Mouse (Mus musculus) midbrain, postnatal 0 days (tissue): ENCODE measurements around the gene Ptprd. TPM values are rescaled to one million over a fixed set of nuclear protein-coding genes. Genes with fewer than 3 reads are reported as not detected.

ENCODE experiments used
- ATAC-seq: fragments of 200-750 bp; cut with Nextera tagmentation; 2 replicates; pipeline ENCODE4 v1.8.0; 2017; ENCODE audit warnings: moderate number of reproducible peaks, mild to moderate bottlenecking, moderate TSS enrichment, moderate library complexity; ENCODE audit not compliant: low FRiP score
- DNase-seq: peaks from one replicate; pipeline ENCODE4 v3.0.0-alpha.2; 2015; ENCODE audit warnings: low spot score
- H3K27ac ChIP-seq: fragments of 300-500 bp; sonication (generic); 2 replicates; pipeline ENCODE4 v1.5.1; 2014; ENCODE audit warnings: low read depth, mild to moderate bottlenecking, low read length, mixed read lengths
- H3K27me3 ChIP-seq: fragments of 300-500 bp; sonication (generic); 2 replicates; pipeline ENCODE4 v1.6.1; 2014; ENCODE audit warnings: low read length, control low read depth, mixed read lengths; ENCODE audit not compliant: insufficient read depth
- H3K36me3 ChIP-seq: fragments of 300-500 bp; sonication (generic); 2 replicates; pipeline ENCODE4 v1.6.1; 2014; ENCODE audit warnings: low read length, control low read depth, mixed read lengths; ENCODE audit not compliant: insufficient read depth
- H3K4me1 ChIP-seq: fragments of 300-500 bp; sonication (generic); 2 replicates; pipeline ENCODE4 v1.6.1; 2014; ENCODE audit warnings: mild to moderate bottlenecking, control low read depth, antibody characterized with exemption, low read length, mixed read lengths; ENCODE audit not compliant: insufficient read depth
- H3K4me2 ChIP-seq: fragments of 300-500 bp; sonication (generic); 2 replicates; pipeline ENCODE4 v1.6.1; 2014; ENCODE audit warnings: low read depth, mild to moderate bottlenecking, low read length, mixed read lengths; ENCODE audit not compliant: poor library complexity, severe bottlenecking
- H3K4me3 ChIP-seq: fragments of 300-500 bp; sonication (generic); 2 replicates; pipeline ENCODE4 v1.5.1; 2014; ENCODE audit warnings: low read depth, mild to moderate bottlenecking, low read length, moderate library complexity
- H3K9ac ChIP-seq: fragments of 300-500 bp; sonication (generic); replicated peaks from 2 replicates; pipeline ENCODE4 v1.6.1; 2014; ENCODE audit warnings: mild to moderate bottlenecking, low read length, moderate library complexity, mixed read lengths; ENCODE audit not compliant: poor library complexity, severe bottlenecking
- H3K9me3 ChIP-seq: fragments of 300-500 bp; sonication (generic); 2 replicates; pipeline ENCODE4 v1.6.1; 2016; ENCODE audit warnings: low read length, control low read depth
- CTCF ChIP-seq: IDR thresholded peaks from 2 replicates; pipeline ENCODE4 v1.5.1; 2016; ENCODE audit warnings: antibody characterized with exemption, mild to moderate bottlenecking
- WGBS: fragments of 180-500 bp; shearing (Covaris S2); extraction: QIAGEN DNeasy Blood & Tissue Kit; methylation state at CpG from one replicate; pipeline ENCODE4 v1.1.7; 2014; 5-methylcytosine and 5-hydroxymethylcytosine counted together
- polyA plus RNA-seq: library from polyadenylated mRNA; unstranded; fragments of >200 nt; fragmentation: Nextera tagmentation; extraction: Ambion mirVana; gene quantifications from 2 replicates; pipeline ENCODE4 v1.2.1, GENCODE M21; 2015
- total RNA-seq: library from RNA; depleted of rRNA; stranded (reverse); fragments of >200 nt; gene quantifications from 2 replicates; pipeline ENCODE4 v1.2.3, GENCODE M21; 2014

Gene Ptprd
- total and polyA plus RNA-seq, 2 experiments from 2014 or later, result 66.1 to 102 TPM

GRCm38 (mm10) chr4:75993092-75993491 is 2218.7 kb downstream of the Ptprd start:
- Histone ChIP-seq H3K4me1 (no peaks in the 10 kb centered on the region), H3K4me3 (no peak overlapping the region), H3K4me2 (no peak overlapping the region), H3K27me3 (no peaks in the 10 kb centered on the region), H3K27ac (no peak overlapping the region), H3K36me3 (no peaks in the 10 kb centered on the region), H3K9ac (no peak overlapping the region), H3K9me3 (no peaks in the 10 kb centered on the region)
- ATAC-seq (no peak), DNase-seq (no peak)
- TF ChIP-seq CTCF, result no peak
- 93% methylated on average over 7 of the region's 7 CpGs for WGBS

- TF ChIP-seq CTCF, result no peak
- Histone ChIP-seq H3K4me1 (no peaks in the 10 kb centered on the region), H3K4me3 (no peak overlapping the region), H3K36me3 (no peaks in the 10 kb centered on the region), H3K4me2 (no peak overlapping the region), H3K9ac (no peak overlapping the region), H3K27me3 (no peaks in the 10 kb centered on the region), H3K27ac (no peak overlapping the region), H3K9me3 (no peaks in the 10 kb centered on the region)
- no peak for ATAC-seq
- peak; percentile 10 for DNase-seq
- 82% methylated on average over 6 of the region's 6 CpGs for WGBS
Observed at GRCm38 (mm10) chr4:75991621-75992245, 2220.0 kb downstream of the Ptprd start.

GRCm38 (mm10) chr4:75974728-75975127 is 2237.0 kb downstream of the Ptprd start:
- TF ChIP-seq CTCF, result no peak
- Histone ChIP-seq H3K4me2 (no peak overlapping the region), H3K27me3 (no peaks in the 10 kb centered on the region), H3K27ac (no peak overlapping the region), H3K36me3 (no peaks in the 10 kb centered on the region), H3K9me3 (no peaks in the 10 kb centered on the region), H3K9ac (no peak overlapping the region), H3K4me1 (no peaks in the 10 kb centered on the region), H3K4me3 (no peak overlapping the region)
- WGBS, result 88% methylated on average over 3 of the region's 3 CpGs
- ATAC-seq, result no peak
- DNase-seq, result no peak

GRCm38 (mm10) chr4:75973322-75973721 is 2238.4 kb downstream of the Ptprd start:
- Histone ChIP-seq H3K4me1 (no peaks in the 10 kb centered on the region), H3K36me3 (no peaks in the 10 kb centered on the region), H3K27me3 (no peaks in the 10 kb centered on the region), H3K4me3 (no peak overlapping the region), H3K9me3 (no peaks in the 10 kb centered on the region), H3K4me2 (no peak overlapping the region), H3K9ac (no peak overlapping the region), H3K27ac (no peak overlapping the region)
- ATAC-seq (no peak), DNase-seq (peak; percentile 46)
- TF ChIP-seq CTCF, result no peak
- 61% methylated on average over 1 of the region's 1 CpGs for WGBS

GRCm38 (mm10) chr4:75969961-75970360 is 2241.8 kb downstream of the Ptprd start:
- Histone ChIP-seq H3K27me3 (no peaks in the 10 kb centered on the region), H3K27ac (no peak overlapping the region), H3K4me3 (no peak overlapping the region), H3K4me2 (no peak overlapping the region), H3K36me3 (no peaks in the 10 kb centered on the region), H3K9me3 (no peaks in the 10 kb centered on the region), H3K9ac (no peak overlapping the region), H3K4me1 (no peaks in the 10 kb centered on the region)
- no peak for DNase-seq
- 87% methylated on average over 2 of the region's 2 CpGs for WGBS
- no peak for TF ChIP-seq CTCF
- no peak for ATAC-seq

GRCm38 (mm10) chr4:75968618-75969017 is 2243.1 kb downstream of the Ptprd start:
- 86% methylated on average over 2 of the region's 2 CpGs for WGBS

More at GRCm38 (mm10) chr4:75968618-75969017, 2243.1 kb downstream of the Ptprd start:
- Histone ChIP-seq H3K36me3 (no peaks in the 10 kb centered on the region), H3K4me3 (no peak overlapping the region), H3K9me3 (no peaks in the 10 kb centered on the region), H3K9ac (no peak overlapping the region), H3K27ac (no peak overlapping the region), H3K4me1 (no peaks in the 10 kb centered on the region), H3K4me2 (no peak overlapping the region), H3K27me3 (no peaks in the 10 kb centered on the region)
- no peak for DNase-seq
- TF ChIP-seq CTCF, result no peak
- ATAC-seq, result no peak
